Mouse (Mus musculus) liver, postnatal 0 days (tissue): Measurements from ENCODE around the gene Apold1. TPM values are rescaled to one million over a fixed set of nuclear protein-coding genes. Genes with fewer than 3 reads are reported as not detected.

ENCODE experiments used
- ATAC-seq: fragments of 200-750 bp; cut with Nextera tagmentation; 2 replicates; pipeline ENCODE4 v1.8.0; 2017; ENCODE audit warnings: mild to moderate bottlenecking, moderate library complexity
- DNase-seq: peaks from one replicate; pipeline ENCODE4 v3.0.0-alpha.2; 2016
- H3K27ac ChIP-seq: fragments of 300-500 bp; sonication (generic); 2 replicates; pipeline ENCODE4 v1.5.1; 2014; ENCODE audit warnings: antibody characterized with exemption, moderate library complexity, mild to moderate bottlenecking, low read depth
- H3K27me3 ChIP-seq: fragments of 300-500 bp; sonication (generic); 2 replicates; pipeline ENCODE4 v1.6.1; 2014; ENCODE audit warnings: low read length, control low read depth, mixed read lengths; ENCODE audit not compliant: insufficient read depth
- H3K36me3 ChIP-seq: fragments of 300-500 bp; sonication (generic); replicated peaks from 2 replicates; pipeline ENCODE4 v1.6.1; 2014; ENCODE audit warnings: mild to moderate bottlenecking, control low read depth, low read length, moderate library complexity, mixed read lengths; ENCODE audit not compliant: insufficient read depth
- H3K4me1 ChIP-seq: fragments of 300-500 bp; sonication (generic); 2 replicates; pipeline ENCODE4 v1.6.1; 2014; ENCODE audit warnings: antibody characterized with exemption, mild to moderate bottlenecking, control low read depth; ENCODE audit not compliant: insufficient read depth
- H3K4me2 ChIP-seq: fragments of 300-500 bp; sonication (generic); 2 replicates; pipeline ENCODE4 v1.6.1; 2014; ENCODE audit warnings: low read depth, mild to moderate bottlenecking, low read length, moderate library complexity, mixed read lengths
- H3K4me3 ChIP-seq: fragments of 300-500 bp; sonication (generic); 2 replicates; pipeline ENCODE4 v1.5.1; 2014; ENCODE audit warnings: low read depth, low read length
- H3K9ac ChIP-seq: fragments of 300-500 bp; sonication (generic); replicated peaks from 2 replicates; pipeline ENCODE4 v1.6.1; 2014; ENCODE audit warnings: mild to moderate bottlenecking, moderate library complexity
- H3K9me3 ChIP-seq: fragments of 300-500 bp; sonication (generic); 2 replicates; pipeline ENCODE4 v1.6.1; 2016; ENCODE audit warnings: mild to moderate bottlenecking, control low read depth, low read length, mixed read lengths
- CTCF ChIP-seq: sonication (generic); IDR thresholded peaks from 2 replicates; pipeline ENCODE4 v1.5.1; 2016; ENCODE audit warnings: antibody characterized with exemption, low read depth
- EP300 ChIP-seq: IDR thresholded peaks from 2 replicates; pipeline ENCODE4 v1.6.1; 2016; ENCODE audit warnings: antibody characterized with exemption, low read depth, mild to moderate bottlenecking
- WGBS: fragments of 180-500 bp; shearing (Covaris S2); extraction: QIAGEN DNeasy Blood & Tissue Kit; methylation state at CpG from one replicate; pipeline ENCODE4 v1.1.7; 2014; ENCODE audit not compliant: insufficient replicate concordance; 5-methylcytosine and 5-hydroxymethylcytosine counted together
- polyA plus RNA-seq: library from polyadenylated mRNA; unstranded; fragments of >200 nt; fragmentation: Nextera tagmentation; extraction: Ambion mirVana; gene quantifications from 2 replicates; pipeline ENCODE4 v1.2.1, GENCODE M21; 2015

The Apold1 gene
- polyA plus RNA-seq, 1 experiment from 2014 or later = 2.5 TPM

GRCm38 (mm10) chr6:134968326-134968725 lies 13.2 kb upstream of the Apold1 start:
- Histone ChIP-seq H3K9me3 (no peaks in the 10 kb centered on the region), H3K27ac (no peak overlapping the region), H3K36me3 (no peaks in the 10 kb centered on the region), H3K27me3 (no peaks in the 10 kb centered on the region), H3K9ac (no peak overlapping the region), H3K4me2 (no peak overlapping the region), H3K4me1 (no peaks in the 10 kb centered on the region), H3K4me3 (no peak overlapping the region)
- WGBS = 63% methylated on average over 1 of the region's 1 CpGs
- TF ChIP-seq CTCF (no peak), EP300 (no peak)
- no peak for ATAC-seq
- DNase-seq = no peak

GRCm38 (mm10) chr6:134969498-134969897 lies 12.0 kb upstream of the Apold1 start:
- Histone ChIP-seq H3K9ac (no peak overlapping the region), H3K9me3 (no peaks in the 10 kb centered on the region), H3K4me1 (no peaks in the 10 kb centered on the region), H3K4me2 (no peak overlapping the region), H3K36me3 (no peaks in the 10 kb centered on the region), H3K4me3 (no peak overlapping the region), H3K27me3 (no peaks in the 10 kb centered on the region), H3K27ac (no peak overlapping the region)
- ATAC-seq = no peak
- DNase-seq = no peak
- TF ChIP-seq EP300 (no peak), CTCF (no peak)
- WGBS = 95% methylated on average over 2 of the region's 2 CpGs

- Histone ChIP-seq H3K4me2 (no peak overlapping the region), H3K36me3 (no peaks in the 10 kb centered on the region), H3K4me3 (no peak overlapping the region), H3K27me3 (no peaks in the 10 kb centered on the region), H3K9me3 (no peaks in the 10 kb centered on the region), H3K27ac (no peak overlapping the region), H3K4me1 (no peaks in the 10 kb centered on the region), H3K9ac (no peak overlapping the region)
- DNase-seq (no peak), ATAC-seq (no peak)
- TF ChIP-seq EP300 (no peak), CTCF (no peak)
- 38% methylated on average over 4 of the region's 4 CpGs for WGBS
Measured at GRCm38 (mm10) chr6:134972096-134972495, 9.4 kb upstream of the Apold1 start.

GRCm38 (mm10) chr6:134976628-134977027 lies 4.9 kb upstream of the Apold1 start:
- Histone ChIP-seq H3K27ac (no peak overlapping the region), H3K4me1 (peaks cover 10% of the 10 kb centered on the region), H3K4me2 (no peak overlapping the region), H3K9me3 (no peaks in the 10 kb centered on the region), H3K27me3 (no peaks in the 10 kb centered on the region), H3K4me3 (no peak overlapping the region), H3K9ac (no peak overlapping the region), H3K36me3 (no peaks in the 10 kb centered on the region)
- ATAC-seq = no peak
- 56% methylated on average over 6 of the region's 6 CpGs for WGBS
- no peak for TF ChIP-seq EP300
- TF ChIP-seq CTCF = no peak
- DNase-seq = no peak

- ATAC-seq (peak; percentile 81), DNase-seq (peak; percentile 91)
- peak overlapping the region; percentile 89 for H3K4me2 ChIP-seq
- peak overlapping the region; percentile 82 for H3K27ac ChIP-seq
- peak overlapping the region; percentile 60 for H3K4me3 ChIP-seq
- H3K36me3 ChIP-seq = no peaks in the 10 kb centered on the region
- WGBS = 4% methylated on average over 61 of the region's 62 CpGs
- H3K4me1 ChIP-seq = peaks cover 27% of the 10 kb centered on the region
- H3K9me3 ChIP-seq = no peaks in the 10 kb centered on the region
- no peaks in the 10 kb centered on the region for H3K27me3 ChIP-seq
- H3K9ac ChIP-seq = peak overlapping the region; percentile 69
- TF ChIP-seq CTCF (peak; percentile 88), EP300 (no peak)
Measured at GRCm38 (mm10) chr6:134983529-134984370, 2.2 kb downstream of the Apold1 start.

- peak overlapping the region; percentile 69 for H3K9ac ChIP-seq
- no peaks in the 10 kb centered on the region for H3K9me3 ChIP-seq
- TF ChIP-seq EP300 (peak; percentile 78), CTCF (peak; percentile 66)
- peak overlapping the region; percentile 82 for H3K27ac ChIP-seq
- whole genome bisulfite sequencing = 45% methylated on average over 3 of the region's 3 CpGs
- ATAC-seq = peak; percentile 85
- peaks cover 27% of the 10 kb centered on the region for H3K4me1 ChIP-seq
- peak overlapping the region; percentile 60 for H3K4me3 ChIP-seq
- peak; percentile 50 for DNase-seq
- H3K4me2 ChIP-seq = peak overlapping the region; percentile 89
- H3K36me3 ChIP-seq = no peaks in the 10 kb centered on the region
- no peaks in the 10 kb centered on the region for H3K27me3 ChIP-seq
Measured at GRCm38 (mm10) chr6:134984748-134985147, 3.2 kb downstream of the Apold1 start.
